12 mouse cellular contexts compared by ENCODE assay signal in genomic region chr2:29588006-29588405, GRCm38 (mm10). TPM values are rescaled to one million over a fixed set of nuclear protein-coding genes. Genes with fewer than 3 reads are reported as not detected.
A peak's percentile ranks its signal among the peaks of the same experiment; 100 is the strongest.
DNase-seq lines count a peak whose midpoint lies in the region.
"Had no signal": no experiment of that assay in that cellular context is flagged by ENCODE, and none has a peak within 500 bp of the region (broad histone marks: within the 10 kb centered on the region; RNA-seq: fewer than 3 reads in every experiment).

No protein-coding gene starts in this region.

- peak; percentile 56 to 59 for DNase-seq in cerebellum, postnatal 14 days
- no peak for DNase-seq in cerebellum, adult 11-12 months
- peak; percentile 24 for DNase-seq in kidney, postnatal 14 days
- DNase-seq in kidney, adult 11 months: no peak
- DNase-seq in NIH3T3 (ENCODE audit: low read depth): peak; percentile 81
- DNase-seq in heart, postnatal 14 days: peak; percentile 27 to 37
- no peak for DNase-seq in spleen, postnatal 4 days (ENCODE audit: low spot score in 2 of 2)
- DNase-seq: kidney, postnatal 25 days; layer of hippocampus, adult 9-11 months; liver, postnatal 0 days; right cerebral cortex, postnatal 4 days; thymus, adult 2 months had no signal

- intact Hi-C loops in heart, postnatal 14 days (cut with DNase I): no loop called here

RNA-seq across cellular contexts. Expression of gene Rapgef1, which starts 31.5 kb away (rescaled TPM):
- total RNA-seq in heart, postnatal 14 days (2021): 10 to 100 TPM; 89.6 to 91.6 TPM

Comparison
In these comparisons a context has a peak if more than half of its experiments do, and no peak if none do; other contexts are left out.
1. DNase-seq: peak in cerebellum, postnatal 14 days (2 of 2), kidney, postnatal 14 days (single experiment), NIH3T3 (single experiment) and heart, postnatal 14 days (2 of 2); none in cerebellum, adult 11-12 months (single experiment), kidney, adult 11 months (single experiment) and spleen, postnatal 4 days (0 of 2).